Mouse (Mus musculus): ENCODE results near the gene Gm10053. TPM values are rescaled to one million over a fixed set of nuclear protein-coding genes. Genes with fewer than 3 reads are reported as not detected.

The Gm10053 gene
- total RNA-seq, 2 experiments from 2014 or later, result 226 to 239 TPM

- DNase-seq (ENCODE audit: extremely low spot score in 1 of 2, low spot score in 2 of 2), result no peak
- intact Hi-C loops (cut with DNase I), result loop anchor here (5.0 to 10.0 kb wide), 2 partner anchors 707 to 774 kb away; partner anchors contain the start of gene Dmrt2
Observed at GRCm38 (mm10) chr19:24897896-24898736, 22.6 kb downstream of the Gm10053 start.

DNA sequence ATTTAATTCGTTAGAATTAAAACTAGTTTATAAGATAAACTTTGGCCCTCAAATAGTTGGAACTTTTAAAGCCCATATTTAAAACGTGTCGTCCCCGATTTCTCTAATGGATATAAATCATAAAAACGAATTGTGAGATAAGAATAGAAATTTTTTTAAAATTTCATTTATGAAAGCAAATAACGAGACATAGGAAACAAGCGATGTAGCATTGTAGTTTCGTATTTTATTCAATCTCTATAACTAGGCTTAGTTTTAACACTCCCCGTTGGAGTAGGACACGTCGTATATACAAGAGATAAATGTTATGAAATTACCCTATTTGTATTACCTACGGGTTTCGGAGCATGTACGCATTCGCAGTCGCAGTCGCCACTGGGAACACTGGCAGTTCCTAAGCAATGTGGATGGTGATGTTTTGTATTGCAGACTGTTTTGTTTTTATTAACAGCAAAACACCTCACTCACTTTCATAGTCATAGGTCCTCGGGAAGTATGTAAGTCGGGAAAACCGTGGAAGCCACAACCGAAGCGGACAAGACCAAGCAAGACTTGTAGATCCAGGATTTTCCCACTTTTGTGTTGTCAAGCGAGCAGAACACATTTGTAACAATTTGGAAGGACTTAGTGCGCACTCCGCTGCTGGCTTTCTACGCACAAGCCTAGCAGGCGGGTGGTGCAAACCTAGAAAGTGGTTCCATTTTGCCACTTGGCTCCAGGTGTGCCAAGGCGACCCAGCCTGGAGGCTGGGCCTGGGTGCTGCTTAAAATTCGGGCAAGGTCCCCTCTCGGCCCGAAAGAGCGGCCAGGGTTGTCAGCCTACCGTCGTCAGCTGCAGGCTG, 23.5 kb downstream of the Gm10053 start:
- no peak for DNase-seq (ENCODE audit: extremely low spot score in 1 of 2, low spot score in 2 of 2)
- intact Hi-C loops (cut with DNase I), result loop anchor here (5.0 to 10.0 kb wide), 2 partner anchors 706 to 773 kb away; partner anchors contain the start of gene Dmrt2

- DNase-seq (ENCODE audit: extremely low spot score in 1 of 2, low spot score in 2 of 2), result no peak
- intact Hi-C loops (cut with DNase I), result loop anchor here (5.0 to 10.0 kb wide), 2 partner anchors 705 to 772 kb away; partner anchors contain the start of gene Dmrt2
Observed at GRCm38 (mm10) chr19:24899578-24900544, 24.4 kb downstream of the Gm10053 start.

GRCm38 (mm10) chr19:24900581-24901220, 25.2 kb downstream of the Gm10053 start, which contains the start of gene Foxd4:
Gene Foxd4, minus strand, starts transcription at chr19:24901197.
- DNase-seq (ENCODE audit: extremely low spot score in 1 of 2, low spot score in 2 of 2), result no peak
- intact Hi-C loops (cut with DNase I), result no loop called here

GRCm38 (mm10) chr19:24901666-24902065, 26.2 kb downstream of the Gm10053 start:
- intact Hi-C loops (cut with DNase I), result no loop called here
- DNase-seq (ENCODE audit: extremely low spot score in 1 of 2, low spot score in 2 of 2), result no peak

DNA sequence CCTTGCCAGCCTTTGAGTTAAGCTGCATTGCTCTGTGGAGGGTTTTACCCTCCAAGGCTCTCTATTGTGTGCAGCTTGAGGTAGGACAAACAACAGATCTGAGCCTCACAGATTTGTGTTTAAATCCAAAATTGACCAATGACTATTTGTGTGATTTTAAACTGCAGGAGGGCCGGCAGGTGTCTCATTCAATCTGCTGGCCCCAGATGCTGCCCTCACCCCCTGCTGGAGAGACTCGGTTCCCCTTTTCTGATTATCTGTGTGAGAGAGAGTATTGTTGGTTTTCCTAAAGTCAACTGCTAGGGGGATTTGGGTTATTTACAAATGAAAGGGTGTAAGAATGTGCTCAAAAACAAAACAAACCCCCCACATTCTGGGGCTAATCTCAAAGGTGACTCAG, 26.8 kb downstream of the Gm10053 start:
- no peak for DNase-seq (ENCODE audit: extremely low spot score in 1 of 2, low spot score in 2 of 2)
- intact Hi-C loops (cut with DNase I), result no loop called here

DNA sequence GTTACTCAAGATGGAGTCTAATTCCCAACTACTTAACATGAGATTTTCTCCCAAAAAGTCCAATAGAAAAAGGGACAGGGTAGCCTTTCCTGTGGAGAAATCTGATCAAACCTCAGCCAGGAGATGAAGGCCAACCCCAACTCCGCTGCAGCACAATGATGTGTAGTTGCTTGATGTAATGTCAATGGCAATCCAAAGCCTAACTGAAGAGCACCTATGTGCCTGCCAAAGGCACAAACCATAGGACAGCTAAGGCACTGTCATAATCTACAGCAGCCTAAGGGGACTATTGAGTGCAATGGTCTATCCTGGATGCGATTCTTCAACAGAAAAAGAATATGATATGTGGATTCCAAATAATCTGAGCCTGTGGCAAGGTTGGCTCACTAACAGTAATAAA, 27.3 kb downstream of the Gm10053 start:
- DNase-seq (ENCODE audit: extremely low spot score in 1 of 2, low spot score in 2 of 2), result no peak
- intact Hi-C loops (cut with DNase I), result no loop called here

DNA sequence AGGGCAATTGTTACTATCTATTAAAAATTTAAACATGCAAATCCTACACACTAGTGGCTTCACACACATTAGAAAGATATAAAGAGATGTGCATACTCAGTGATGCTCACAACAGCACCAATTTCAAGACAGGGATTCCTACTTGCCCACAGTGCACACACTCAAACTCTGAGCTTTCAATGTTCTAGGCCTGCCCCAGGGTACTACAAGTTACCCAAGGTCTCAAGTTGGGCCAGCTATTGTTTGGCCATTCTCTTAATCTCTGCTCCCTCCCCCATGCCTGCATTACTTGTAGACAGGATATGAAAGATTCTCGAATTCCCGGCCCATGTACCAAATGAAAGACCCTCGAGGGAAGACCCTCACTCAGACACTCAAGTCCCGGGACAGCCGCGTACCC, 32.2 kb downstream of the Gm10053 start:
- no peak for DNase-seq (ENCODE audit: extremely low spot score in 1 of 2, low spot score in 2 of 2)
- intact Hi-C loops (cut with DNase I), result no loop called here

DNA sequence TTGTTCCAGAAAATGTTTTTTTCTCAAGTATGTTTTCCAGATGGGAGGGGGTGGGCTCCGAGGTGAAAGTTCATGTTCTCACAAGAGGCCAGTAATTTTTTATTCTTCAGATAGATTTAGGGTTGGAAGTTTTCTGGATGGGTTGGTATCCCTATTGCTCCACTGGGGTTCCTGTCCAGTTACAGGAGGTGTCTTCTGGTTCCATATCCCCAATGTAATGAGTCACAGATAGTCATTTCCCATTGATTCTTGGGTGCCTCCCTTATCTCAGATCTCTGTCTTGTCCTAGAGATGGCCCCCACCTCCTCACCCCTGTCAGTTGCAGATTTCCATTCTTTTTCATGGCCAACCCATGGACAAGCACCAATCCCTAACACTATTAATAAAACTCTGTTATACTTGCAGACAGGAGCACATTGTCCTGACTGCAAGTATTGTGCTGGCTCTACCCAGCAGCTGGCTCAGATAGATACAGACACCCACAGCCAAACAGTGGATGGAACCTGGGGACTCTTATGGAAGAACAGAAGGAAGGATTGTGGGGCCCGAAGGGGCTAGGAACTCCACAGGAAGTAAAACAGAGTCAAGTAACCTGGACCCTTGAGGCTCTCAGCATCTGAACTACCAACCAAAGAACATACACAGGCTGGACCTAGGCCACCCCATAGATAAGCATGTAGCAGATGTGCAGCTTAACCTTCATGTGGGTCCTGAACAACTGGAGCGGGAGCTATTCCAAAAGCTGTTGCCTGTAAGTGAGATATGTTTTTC, 33.1 kb downstream of the Gm10053 start:
- DNase-seq (ENCODE audit: extremely low spot score in 1 of 2, low spot score in 2 of 2), result no peak
- intact Hi-C loops (cut with DNase I), result no loop called here

- no peak for DNase-seq (ENCODE audit: extremely low spot score in 1 of 2, low spot score in 2 of 2)
- intact Hi-C loops (cut with DNase I), result no loop called here
Observed at GRCm38 (mm10) chr19:24920866-24921265, 45.4 kb downstream of the Gm10053 start.

Other genes starting within 250 kb of the Gm10053 start
- under 1 TPM; 0.61 to 0.84 TPM for gene Tmem252, start 201.7 kb upstream of the Gm10053 start, total RNA-seq (2021)
- gene Pgm5, start 13.8 kb upstream of the Gm10053 start, total RNA-seq (2021), result 1 to 10 TPM; 3.1 to 4.3 TPM
- not detected for gene Foxd4, start 25.5 kb downstream of the Gm10053 start, total RNA-seq (2021)
- gene Cbwd1, start 85.9 kb downstream of the Gm10053 start, total RNA-seq (2021), result 10 to 100 TPM; 11.9 to 12.9 TPM
- 1 to 10 TPM; 3.5 to 4.2 TPM for gene Dock8, start 123.8 kb downstream of the Gm10053 start, total RNA-seq (2021)

All from left cerebral cortex, postnatal 10 days (tissue).